Mouse (Mus musculus) lung, postnatal 10 days (tissue): ENCODE measurements around the gene Poln.

Source experiments
- DNase-seq: peaks from one replicate; pipeline ENCODE4 v3.0.0; 2021

The Poln gene

DNA sequence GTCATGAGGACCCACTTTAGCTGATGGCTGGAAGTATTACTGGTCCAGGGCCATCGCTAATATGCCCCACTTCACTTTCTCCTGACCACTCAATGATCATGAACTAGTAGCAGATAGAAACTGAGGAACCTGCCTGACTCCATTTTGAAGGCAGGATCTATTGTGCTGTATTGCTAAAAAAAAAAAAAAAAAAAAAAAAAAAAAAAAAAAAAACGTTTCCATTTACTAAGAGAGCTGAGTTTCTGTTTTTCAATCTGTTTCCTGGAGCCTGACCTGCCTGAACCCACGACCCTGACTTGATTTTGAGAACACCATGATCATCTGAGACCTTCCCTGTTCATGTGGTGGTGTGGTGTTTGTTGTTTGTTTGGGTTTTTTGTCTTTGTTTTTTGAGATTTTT, 193.0 kb downstream of the Poln start:
- no peak for DNase-seq

DNA sequence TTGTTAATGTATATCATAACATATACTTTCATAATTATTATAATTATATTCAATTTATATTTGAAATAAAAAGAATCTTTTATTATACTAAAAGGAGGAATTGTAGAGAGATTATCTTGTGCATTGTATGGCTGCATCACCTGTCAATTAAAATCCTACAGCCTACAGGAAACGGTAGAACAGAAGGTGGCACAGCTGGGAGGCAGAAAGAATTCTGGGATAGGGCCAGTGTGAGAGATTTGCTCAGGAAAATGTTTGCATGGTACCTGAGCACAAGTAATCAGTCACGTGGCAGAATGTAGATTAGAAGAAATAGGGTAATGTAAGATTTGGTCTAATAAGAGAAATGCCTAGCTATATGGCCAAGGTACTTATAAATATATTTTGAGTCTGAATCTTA, 194.5 kb downstream of the Poln start:
- DNase-seq: no peak

DNA sequence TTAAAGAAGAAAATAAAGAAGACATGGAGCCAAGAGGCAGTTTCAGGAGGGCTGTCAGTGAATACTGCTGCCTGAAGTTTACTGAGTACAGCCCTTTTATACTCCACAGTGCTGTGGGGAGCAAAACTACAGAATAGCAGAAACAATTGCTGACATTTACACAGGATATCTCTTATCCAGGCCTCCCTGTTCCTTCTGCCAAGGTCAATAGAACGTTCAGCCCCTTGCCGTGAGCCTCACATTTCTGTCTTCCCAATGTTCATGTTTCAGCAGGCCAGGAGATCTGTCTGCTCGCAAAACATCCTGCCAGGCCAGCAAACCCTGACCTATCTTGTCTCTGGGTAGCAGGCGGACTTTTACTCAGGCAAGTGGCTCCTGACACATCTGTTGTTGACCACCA, 209.9 kb downstream of the Poln start:
- DNase-seq: no peak
